Mouse (Mus musculus): ENCODE results near the gene Pim3. TPM values are rescaled to one million over a fixed set of nuclear protein-coding genes. Genes with fewer than 3 reads are reported as not detected.

The Pim3 gene
- polyA plus RNA-seq, 1 experiment from 2014 or later = 42.7 TPM

Other genes starting within 250 kb of the Pim3 start
- 30.5 TPM in 2 replicates for gene Brd1, start 128.0 kb upstream of the Pim3 start, polyA plus RNA-seq (2015; fragmentation: Nextera tagmentation; extraction: Ambion mirVana)
- 29.1 and 31.6 TPM in 2 replicates for gene Zbed4, start 110.5 kb upstream of the Pim3 start, polyA plus RNA-seq (2015; fragmentation: Nextera tagmentation; extraction: Ambion mirVana)
- gene Alg12, start 42.9 kb upstream of the Pim3 start, polyA plus RNA-seq (2015; fragmentation: Nextera tagmentation; extraction: Ambion mirVana) = 7.6 and 9.5 TPM in 2 replicates
- 62.2 and 63.6 TPM in 2 replicates for gene Creld2, start 42.5 kb upstream of the Pim3 start, polyA plus RNA-seq (2015; fragmentation: Nextera tagmentation; extraction: Ambion mirVana)
- 0.13 TPM in 1 of 2 replicates, not detected in the other for gene Ttll8, start 92.2 kb downstream of the Pim3 start, polyA plus RNA-seq (2015; fragmentation: Nextera tagmentation; extraction: Ambion mirVana)
- gene Mlc1, start 116.8 kb downstream of the Pim3 start, polyA plus RNA-seq (2015; fragmentation: Nextera tagmentation; extraction: Ambion mirVana) = 20.9 and 23.8 TPM in 2 replicates
- not detected in 2 replicates for gene Mov10l1, start 120.7 kb downstream of the Pim3 start, polyA plus RNA-seq (2015; fragmentation: Nextera tagmentation; extraction: Ambion mirVana)
- gene Panx2, start 197.5 kb downstream of the Pim3 start, polyA plus RNA-seq (2015; fragmentation: Nextera tagmentation; extraction: Ambion mirVana) = 2.3 and 2.4 TPM in 2 replicates
- gene Trabd, start 212.9 kb downstream of the Pim3 start, polyA plus RNA-seq (2015; fragmentation: Nextera tagmentation; extraction: Ambion mirVana) = 40.4 and 45.1 TPM in 2 replicates
- gene Selenoo, start 226.9 kb downstream of the Pim3 start, polyA plus RNA-seq (2015; fragmentation: Nextera tagmentation; extraction: Ambion mirVana) = 20.9 and 22.5 TPM in 2 replicates